Comparison of ENCODE assay signal across 21 mouse cellular contexts in the genomic region with DNA sequence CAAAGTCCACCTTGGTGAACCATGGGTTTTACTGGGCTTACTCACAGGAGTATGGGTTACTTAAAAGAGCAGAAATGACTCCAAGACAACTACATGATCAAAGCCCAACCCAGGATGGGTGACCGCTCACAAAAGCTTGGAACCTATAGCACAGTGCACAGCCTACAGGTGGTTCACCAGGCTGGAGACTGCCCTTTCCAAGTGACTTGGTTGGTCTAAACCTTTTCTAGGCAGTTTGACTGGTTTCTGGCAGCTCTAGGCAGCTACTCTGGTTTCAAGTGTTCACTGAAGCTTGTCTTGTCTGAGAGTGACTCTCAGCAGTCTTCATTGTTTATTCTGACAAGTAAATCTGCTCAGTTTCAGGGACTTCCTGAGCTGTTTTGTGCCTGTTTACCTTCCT. TPM values are rescaled to one million over a fixed set of nuclear protein-coding genes. Genes with fewer than 3 reads are reported as not detected.
DNase-seq lines count a peak whose midpoint lies in the region; ATAC-seq and TF ChIP-seq lines count a peak whose summit lies in the region.
"Had no signal": no experiment of that assay in that cellular context is flagged by ENCODE, and none has a peak within 500 bp of the region (broad histone marks: within the 10 kb centered on the region; RNA-seq: fewer than 3 reads in every experiment).

No protein-coding gene starts in this region.

- H3K9me3 ChIP-seq in heart, embryonic 12.5 days (replicated peaks): peaks cover 7% of the 10 kb centered on the region
- H3K9me3 ChIP-seq in heart, postnatal 0 days (replicated peaks; ENCODE audit: control insufficient read depth, low read length): no peaks in the 10 kb centered on the region
- H3K9me3 ChIP-seq in heart, embryonic 11.5 days (replicated peaks; ENCODE audit: control insufficient read depth, low read length): peaks cover 4% of the 10 kb centered on the region; the same call in 1 of the 2 replicates
- no peaks in the 10 kb centered on the region for H3K9me3 ChIP-seq in midbrain, embryonic 11.5 days (ENCODE audit: control insufficient read depth, low read length)
- H3K9me3 ChIP-seq in midbrain, embryonic 10.5 days (replicated peaks): 0 out of 2 replicates have a peak, but pooled peaks cover 4% of the 10 kb centered on the region
- H3K9me3 ChIP-seq: embryonic facial prominence, embryonic 12.5 days; forebrain, embryonic 15.5 days; G1E; hindbrain, embryonic 13.5 days had no signal

- ATAC-seq in heart, embryonic 12.5 days (ENCODE audit: insufficient number of reproducible peaks, low FRiP score): no peak
- no peak for ATAC-seq in heart, postnatal 0 days (ENCODE audit: insufficient read depth, low read depth)
- ATAC-seq in heart, embryonic 11.5 days (replicated peaks; ENCODE audit: insufficient number of reproducible peaks, low FRiP score, low TSS enrichment): no peak
- ATAC-seq in midbrain, embryonic 11.5 days (ENCODE audit: low FRiP score): no peak
- ATAC-seq: CD4-positive, CD25-positive, alpha-beta regulatory T cell, adult 4 months; forebrain, embryonic 15.5 days; hindbrain, postnatal 0 days had no signal

- H3K9ac ChIP-seq in heart, embryonic 12.5 days: no peak overlapping the region
- no peak overlapping the region for H3K9ac ChIP-seq in heart, postnatal 0 days (replicated peaks; ENCODE audit: low read depth, low read length)
- no peak overlapping the region for H3K9ac ChIP-seq in heart, embryonic 11.5 days (ENCODE audit: low read depth, low read length)
- no peak overlapping the region for H3K9ac ChIP-seq in midbrain, embryonic 11.5 days (ENCODE audit: low read length)
- H3K9ac ChIP-seq: embryonic facial prominence, embryonic 12.5 days; forebrain, embryonic 15.5 days; hindbrain, embryonic 13.5 days had no signal

- H3K36me3 ChIP-seq in heart, embryonic 12.5 days: no peaks in the 10 kb centered on the region
- no peaks in the 10 kb centered on the region for H3K36me3 ChIP-seq in heart, postnatal 0 days (replicated peaks; ENCODE audit: control insufficient read depth, insufficient read depth, low read length)
- no peaks in the 10 kb centered on the region for H3K36me3 ChIP-seq in heart, embryonic 11.5 days (ENCODE audit: control insufficient read depth, insufficient read depth, low read length)
- no peaks in the 10 kb centered on the region for H3K36me3 ChIP-seq in midbrain, embryonic 11.5 days (ENCODE audit: control insufficient read depth, insufficient read depth, low read length)
- no peaks in the 10 kb centered on the region for H3K36me3 ChIP-seq in midbrain, embryonic 10.5 days
- H3K36me3 ChIP-seq: embryonic facial prominence, embryonic 12.5 days; forebrain, embryonic 15.5 days; G1E; hindbrain, embryonic 13.5 days had no signal

- H3K4me2 ChIP-seq in heart, embryonic 12.5 days: no peak overlapping the region
- H3K4me2 ChIP-seq in heart, postnatal 0 days (ENCODE audit: low read depth, low read length): no peak overlapping the region
- H3K4me2 ChIP-seq in heart, embryonic 11.5 days: no peak overlapping the region
- no peak overlapping the region for H3K4me2 ChIP-seq in midbrain, embryonic 11.5 days
- H3K4me2 ChIP-seq: embryonic facial prominence, embryonic 12.5 days; forebrain, embryonic 15.5 days; hindbrain, embryonic 13.5 days had no signal

- H3K4me1 ChIP-seq in heart, embryonic 12.5 days (replicated peaks): peaks cover 36% of the 10 kb centered on the region
- peaks cover 20% of the 10 kb centered on the region; the same call in 1 of the 2 replicates for H3K4me1 ChIP-seq in heart, postnatal 0 days (ENCODE audit: control insufficient read depth, insufficient read depth)
- peaks cover 18% of the 10 kb centered on the region for H3K4me1 ChIP-seq in heart, embryonic 11.5 days (ENCODE audit: control insufficient read depth, insufficient read depth, low read length)
- H3K4me1 ChIP-seq in midbrain, embryonic 11.5 days (ENCODE audit: control insufficient read depth, insufficient read depth, low read length): no peaks in the 10 kb centered on the region; the same call in 1 of the 2 replicates
- H3K4me1 ChIP-seq in midbrain, embryonic 10.5 days: peaks cover 13% of the 10 kb centered on the region
- H3K4me1 ChIP-seq: forebrain, embryonic 15.5 days had no signal

- intact Hi-C loops in gastrocnemius, adult 2 months (cut with DNase I): no loop called here
- intact Hi-C loops in gastrocnemius, postnatal 36 days (cut with DNase I): no loop called here

- no peak overlapping the region for H3K4me3 ChIP-seq in gastrocnemius, adult 2 months
- no peak overlapping the region for H3K4me3 ChIP-seq in heart, embryonic 12.5 days
- no peak overlapping the region for H3K4me3 ChIP-seq in heart, postnatal 0 days (ENCODE audit: low read depth, low read length)
- no peak overlapping the region for H3K4me3 ChIP-seq in heart, embryonic 11.5 days (ENCODE audit: low read depth, low read length)
- H3K4me3 ChIP-seq in midbrain, embryonic 11.5 days (ENCODE audit: low read depth, low read length): no peak overlapping the region
- H3K4me3 ChIP-seq in midbrain, embryonic 10.5 days: no peak overlapping the region
- H3K4me3 ChIP-seq: embryonic facial prominence, embryonic 12.5 days; forebrain, embryonic 15.5 days; hindbrain, embryonic 13.5 days had no signal

- H3K27me3 ChIP-seq in heart, embryonic 12.5 days (replicated peaks): no peaks in the 10 kb centered on the region
- no peaks in the 10 kb centered on the region for H3K27me3 ChIP-seq in heart, postnatal 0 days (ENCODE audit: control insufficient read depth, insufficient read depth, low read length)
- no peaks in the 10 kb centered on the region for H3K27me3 ChIP-seq in heart, embryonic 11.5 days (ENCODE audit: control insufficient read depth, insufficient read depth, low read length)
- H3K27me3 ChIP-seq in midbrain, embryonic 11.5 days (ENCODE audit: control insufficient read depth, insufficient read depth, low read length): no peaks in the 10 kb centered on the region
- no peaks in the 10 kb centered on the region for H3K27me3 ChIP-seq in midbrain, embryonic 10.5 days (ENCODE audit: low read depth, poor library complexity, severe bottlenecking)
- H3K27me3 ChIP-seq: embryonic facial prominence, embryonic 12.5 days; forebrain, embryonic 15.5 days; hindbrain, embryonic 13.5 days had no signal

- TF ChIP-seq EP300 in heart, postnatal 0 days (IDR thresholded peaks at IDR 0.05; ENCODE audit: low read depth): no peak

- no peak for DNase-seq in gastrocnemius, adult 2 months
- no peak for DNase-seq in gastrocnemius, postnatal 36 days
- DNase-seq in heart, adult 9 months (ENCODE audit: low spot score in 2 of 2): no peak
- DNase-seq in heart, postnatal 0 days (ENCODE audit: low spot score): no peak
- peak; percentile 77 for DNase-seq in midbrain, embryonic 11.5 days (ENCODE audit: low spot score, missing footprints)
- DNase-seq in midbrain, embryonic 10.5 days (ENCODE audit: low spot score): no peak
- DNase-seq: adrenal gland, postnatal 10 days; B cell, adult 2 months; cerebellum, adult 11-12 months; cerebellum, adult 9-10 months; cerebellum, postnatal 25 days; gastrocnemius, postnatal 10 days; kidney, adult 11 months had no signal

- peak overlapping the region; percentile 68 for H3K27ac ChIP-seq in gastrocnemius, adult 2 months
- H3K27ac ChIP-seq in heart, embryonic 12.5 days (ENCODE audit: poor library complexity, severe bottlenecking): peak overlapping the region; percentile 86
- H3K27ac ChIP-seq in heart, postnatal 0 days (ENCODE audit: low read depth): peak overlapping the region; percentile 75; the same call in 1 of the 2 replicates
- no peak overlapping the region for H3K27ac ChIP-seq in heart, embryonic 11.5 days (ENCODE audit: low read depth, low read length)
- no peak overlapping the region for H3K27ac ChIP-seq in midbrain, embryonic 11.5 days (ENCODE audit: low read depth, low read length)
- no peak overlapping the region for H3K27ac ChIP-seq in midbrain, embryonic 10.5 days (replicated peaks)
- H3K27ac ChIP-seq: embryonic facial prominence, embryonic 12.5 days; forebrain, embryonic 15.5 days; hindbrain, embryonic 13.5 days; hindbrain, postnatal 0 days had no signal

- no peak for TF ChIP-seq CTCF in gastrocnemius, adult 2 months (IDR thresholded peaks at IDR 0.05)
- no peak for TF ChIP-seq CTCF in heart, postnatal 0 days (IDR thresholded peaks at IDR 0.05; ENCODE audit: low read depth)

- 92% methylated on average over 1 of the region's 1 CpGs for WGBS in heart, embryonic 12.5 days
- 97% methylated on average over 1 of the region's 1 CpGs for WGBS in heart, postnatal 0 days
- 96% methylated on average over 1 of the region's 1 CpGs for WGBS in heart, embryonic 11.5 days (ENCODE audit: insufficient replicate concordance)
- 96% methylated on average over 1 of the region's 1 CpGs for WGBS in midbrain, embryonic 11.5 days
- WGBS in midbrain, embryonic 10.5 days: 100% methylated on average over 1 of the region's 1 CpGs

RNA-seq across cellular contexts. Expression of a gene that starts 20.8 kb away (rescaled TPM):
- total RNA-seq in gastrocnemius, adult 2 months (2021): 10 to 100 TPM; 37.1 to 43.8 TPM
- total RNA-seq in gastrocnemius, postnatal 36 days (2021): 10 to 100 TPM; 33.7 to 36.2 TPM
- 67.9 and 73.1 TPM in 2 replicates for polyA plus RNA-seq in heart, embryonic 12.5 days (2016; fragmentation: Nextera tagmentation; extraction: Ambion mirVana)
- total RNA-seq in heart, postnatal 0 days (2014; rRNA removed; ENCODE audit: low replicate concordance): 126 and 153 TPM in 2 replicates
- polyA plus RNA-seq in heart, postnatal 0 days (2015; fragmentation: Nextera tagmentation; extraction: Ambion mirVana): 59.4 and 63.2 TPM in 2 replicates
- polyA plus RNA-seq in heart, embryonic 11.5 days (2014; fragmentation: Nextera tagmentation; extraction: Ambion mirVana): 52.0 and 61.8 TPM in 2 replicates
- polyA plus RNA-seq in midbrain, embryonic 11.5 days (2014; fragmentation: Nextera tagmentation; extraction: Ambion mirVana): 19.8 and 21.5 TPM in 2 replicates
- polyA plus RNA-seq in midbrain, embryonic 10.5 days (2016; fragmentation: Nextera tagmentation; extraction: Ambion mirVana): 15.3 and 17.2 TPM in 2 replicates
- polyA plus RNA-seq: G1E had no signal

RNA-seq across cellular contexts. Expression of a gene that starts 21.4 kb away (rescaled TPM):
- not detected for total RNA-seq in gastrocnemius, adult 2 months (2021)
- total RNA-seq in gastrocnemius, postnatal 36 days (2021): under 1 TPM; 0.22 to 0.28 TPM
- 0.57 and 0.95 TPM in 2 replicates for polyA plus RNA-seq in heart, embryonic 12.5 days (2016; fragmentation: Nextera tagmentation; extraction: Ambion mirVana)
- 0.15 TPM in 1 of 2 replicates, not detected in the other for total RNA-seq in heart, postnatal 0 days (2014; rRNA removed; ENCODE audit: low replicate concordance)
- 0.58 and 0.83 TPM in 2 replicates for polyA plus RNA-seq in heart, postnatal 0 days (2015; fragmentation: Nextera tagmentation; extraction: Ambion mirVana)
- polyA plus RNA-seq in heart, embryonic 11.5 days (2014; fragmentation: Nextera tagmentation; extraction: Ambion mirVana): 1.2 TPM in 2 replicates
- 0.68 and 1.0 TPM in 2 replicates for polyA plus RNA-seq in midbrain, embryonic 11.5 days (2014; fragmentation: Nextera tagmentation; extraction: Ambion mirVana)
- polyA plus RNA-seq in midbrain, embryonic 10.5 days (2016; fragmentation: Nextera tagmentation; extraction: Ambion mirVana): 0.67 and 1.1 TPM in 2 replicates
- total RNA-seq: hindbrain, postnatal 0 days had no signal

RNA-seq across cellular contexts. Expression of a gene that starts 49.7 kb away (rescaled TPM):
- total RNA-seq in gastrocnemius, adult 2 months (2021): 1 to 10 TPM; 2.4 to 3.3 TPM
- total RNA-seq in gastrocnemius, postnatal 36 days (2021): 1 to 10 TPM; 3.1 to 3.2 TPM
- 6.9 and 7.6 TPM in 2 replicates for polyA plus RNA-seq in heart, embryonic 12.5 days (2016; fragmentation: Nextera tagmentation; extraction: Ambion mirVana)
- total RNA-seq in heart, postnatal 0 days (2014; rRNA removed; ENCODE audit: low replicate concordance): 1.1 and 6.3 TPM in 2 replicates
- polyA plus RNA-seq in heart, postnatal 0 days (2015; fragmentation: Nextera tagmentation; extraction: Ambion mirVana): 6.5 and 7.2 TPM in 2 replicates
- 7.5 and 9.3 TPM in 2 replicates for polyA plus RNA-seq in heart, embryonic 11.5 days (2014; fragmentation: Nextera tagmentation; extraction: Ambion mirVana)
- polyA plus RNA-seq in midbrain, embryonic 11.5 days (2014; fragmentation: Nextera tagmentation; extraction: Ambion mirVana): 9.7 and 11.2 TPM in 2 replicates
- polyA plus RNA-seq in midbrain, embryonic 10.5 days (2016; fragmentation: Nextera tagmentation; extraction: Ambion mirVana): 10.2 and 10.7 TPM in 2 replicates

RNA-seq across cellular contexts. Expression of a gene that starts 59.3 kb away (rescaled TPM):
- 100 to 1,000 TPM; 261 to 265 TPM for total RNA-seq in gastrocnemius, adult 2 months (2021)
- 100 to 1,000 TPM; 185 to 233 TPM for total RNA-seq in gastrocnemius, postnatal 36 days (2021)
- polyA plus RNA-seq in heart, embryonic 12.5 days (2016; fragmentation: Nextera tagmentation; extraction: Ambion mirVana): 243 and 248 TPM in 2 replicates
- 267 and 282 TPM in 2 replicates for total RNA-seq in heart, postnatal 0 days (2014; rRNA removed; ENCODE audit: low replicate concordance)
- polyA plus RNA-seq in heart, postnatal 0 days (2015; fragmentation: Nextera tagmentation; extraction: Ambion mirVana): 165 and 173 TPM in 2 replicates
- polyA plus RNA-seq in heart, embryonic 11.5 days (2014; fragmentation: Nextera tagmentation; extraction: Ambion mirVana): 277 and 291 TPM in 2 replicates
- polyA plus RNA-seq in midbrain, embryonic 11.5 days (2014; fragmentation: Nextera tagmentation; extraction: Ambion mirVana): 515 and 561 TPM in 2 replicates
- 295 and 331 TPM in 2 replicates for polyA plus RNA-seq in midbrain, embryonic 10.5 days (2016; fragmentation: Nextera tagmentation; extraction: Ambion mirVana)

RNA-seq across cellular contexts. Expression of a gene that starts 59.4 kb away (rescaled TPM):
- 1 to 10 TPM; 3.7 to 5.6 TPM for total RNA-seq in gastrocnemius, adult 2 months (2021)
- total RNA-seq in gastrocnemius, postnatal 36 days (2021): 1 to 10 TPM; 3.1 to 3.9 TPM
- polyA plus RNA-seq in heart, embryonic 12.5 days (2016; fragmentation: Nextera tagmentation; extraction: Ambion mirVana): 14.9 and 16.2 TPM in 2 replicates
- total RNA-seq in heart, postnatal 0 days (2014; rRNA removed; ENCODE audit: low replicate concordance): 3.6 and 4.8 TPM in 2 replicates
- 8.2 and 9.2 TPM in 2 replicates for polyA plus RNA-seq in heart, postnatal 0 days (2015; fragmentation: Nextera tagmentation; extraction: Ambion mirVana)
- polyA plus RNA-seq in heart, embryonic 11.5 days (2014; fragmentation: Nextera tagmentation; extraction: Ambion mirVana): 15.6 and 17.0 TPM in 2 replicates
- polyA plus RNA-seq in midbrain, embryonic 11.5 days (2014; fragmentation: Nextera tagmentation; extraction: Ambion mirVana): 22.1 and 23.1 TPM in 2 replicates
- polyA plus RNA-seq in midbrain, embryonic 10.5 days (2016; fragmentation: Nextera tagmentation; extraction: Ambion mirVana): 18.0 and 19.1 TPM in 2 replicates

Comparison
In these comparisons a context has a peak if more than half of its experiments do, and no peak if none do; other contexts are left out.
1. H3K27ac ChIP-seq: peak in gastrocnemius, adult 2 months (single experiment), heart, embryonic 12.5 days (single experiment) and heart, postnatal 0 days (single experiment); none in heart, embryonic 11.5 days (single experiment), midbrain, embryonic 11.5 days (single experiment) and midbrain, embryonic 10.5 days (single experiment).